Mouse (Mus musculus) kidney, embryonic 16.5 days (tissue): ENCODE data around the gene Rpl38. TPM values are rescaled to one million over a fixed set of nuclear protein-coding genes. Genes with fewer than 3 reads are reported as not detected.

Experiments
- ATAC-seq: fragments of 200-750 bp; cut with Nextera tagmentation; 2 replicates; pipeline ENCODE4 v1.8.0; 2017; ENCODE audit warnings: moderate TSS enrichment; ENCODE audit not compliant: low FRiP score, low TSS enrichment
- H3K27ac ChIP-seq: fragments of 300-500 bp; sonication (generic); 2 replicates; pipeline ENCODE4 v1.5.1; 2014; ENCODE audit warnings: low read length
- H3K27me3 ChIP-seq: fragments of 300-500 bp; sonication (generic); 2 replicates; pipeline ENCODE4 v1.6.1; 2014; ENCODE audit warnings: low read length, control low read depth, mixed read lengths; ENCODE audit not compliant: insufficient read depth
- H3K36me3 ChIP-seq: fragments of 300-500 bp; sonication (generic); 2 replicates; pipeline ENCODE4 v1.6.1; 2014; ENCODE audit warnings: low read length, control low read depth, mixed read lengths; ENCODE audit not compliant: insufficient read depth
- H3K4me1 ChIP-seq: fragments of 300-500 bp; sonication (generic); 2 replicates; pipeline ENCODE4 v1.6.1; 2014; ENCODE audit warnings: low read length, control low read depth, mixed read lengths; ENCODE audit not compliant: insufficient read depth
- H3K4me2 ChIP-seq: fragments of 300-500 bp; sonication (generic); replicated peaks from 2 replicates; pipeline ENCODE4 v1.6.1; 2014; ENCODE audit warnings: low read depth, low read length
- H3K4me3 ChIP-seq: fragments of 300-500 bp; sonication (generic); 2 replicates; pipeline ENCODE4 v1.5.1; 2014; ENCODE audit warnings: mild to moderate bottlenecking, low read length
- H3K9ac ChIP-seq: fragments of 300-500 bp; sonication (generic); replicated peaks from 2 replicates; pipeline ENCODE4 v1.6.1; 2014; ENCODE audit warnings: low read length
- H3K9me3 ChIP-seq: fragments of 300-500 bp; sonication (generic); 2 replicates; pipeline ENCODE4 v1.6.1; 2016; ENCODE audit warnings: low read length, control low read depth
- WGBS: fragments of 180-500 bp; shearing (Covaris S2); extraction: QIAGEN DNeasy Blood & Tissue Kit; methylation state at CpG from one replicate; pipeline ENCODE4 v1.1.7; 2014; 5-methylcytosine and 5-hydroxymethylcytosine counted together
- polyA plus RNA-seq: library from polyadenylated mRNA; unstranded; fragments of >200 nt; fragmentation: Nextera tagmentation; extraction: Ambion mirVana; gene quantifications from 2 replicates; pipeline ENCODE4 v1.2.1, GENCODE M21; 2015

The Rpl38 gene
- polyA plus RNA-seq, 1 experiment from 2014 or later, result 802 TPM

DNA sequence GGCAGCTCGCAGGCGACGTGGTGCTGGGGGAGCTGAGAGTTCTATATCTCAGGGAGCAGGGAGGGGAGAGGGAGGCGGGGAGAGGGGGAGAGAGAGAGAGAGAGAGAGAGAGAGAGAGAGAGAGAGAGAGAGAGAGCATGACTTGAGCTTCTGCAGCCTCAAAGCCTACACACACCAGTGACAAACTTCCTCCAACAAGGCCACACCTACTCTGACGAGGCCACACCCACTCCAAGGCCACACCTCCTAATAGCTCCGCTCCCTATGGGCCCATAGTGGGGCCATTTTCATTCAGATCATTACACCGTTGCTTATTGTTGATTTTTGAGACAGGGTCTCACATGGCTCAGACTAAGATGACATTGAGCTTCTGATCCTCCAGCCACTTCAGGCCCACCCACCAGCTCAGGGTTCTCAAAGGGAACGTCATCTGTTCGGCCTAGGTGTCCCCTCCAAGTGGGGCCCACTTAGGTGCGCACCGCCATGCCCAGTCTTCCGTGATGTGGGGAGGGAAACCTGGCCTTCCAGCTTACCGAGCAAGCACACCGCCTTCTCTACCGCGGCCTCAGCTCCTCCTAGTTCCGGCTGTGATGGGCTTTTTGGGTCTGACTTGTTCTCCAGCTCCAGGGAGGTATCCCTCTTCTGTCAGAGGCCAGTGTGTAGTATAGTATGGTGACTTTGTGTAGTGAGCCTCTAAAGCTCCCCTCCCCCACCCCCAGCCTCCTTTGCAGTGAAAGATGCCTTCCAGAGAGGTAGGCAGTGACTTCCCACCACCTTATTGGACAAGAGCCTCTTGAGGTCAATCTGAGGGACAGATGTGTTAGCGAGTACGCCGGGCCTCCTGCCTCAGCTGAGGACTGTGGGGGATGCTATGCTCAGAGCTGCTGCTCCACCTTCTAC is 15.6 kb downstream of the Rpl38 start:
- Histone ChIP-seq H3K4me3 (no peak overlapping the region), H3K4me1 (peaks cover 40% of the 10 kb centered on the region), H3K4me2 (no peak overlapping the region), H3K36me3 (no peaks in the 10 kb centered on the region), H3K27ac (no peak overlapping the region), H3K27me3 (no peaks in the 10 kb centered on the region), H3K9ac (no peak overlapping the region), H3K9me3 (no peaks in the 10 kb centered on the region)
- ATAC-seq, result peak; percentile 14; the same call in 1 of the 2 replicates
- WGBS, result 64% methylated on average over 20 of the region's 20 CpGs

- peak; percentile 36 for ATAC-seq
These were observed 16.5 kb downstream of the Rpl38 start for GRCm38 (mm10) chr11:114684627-114685373.

DNA sequence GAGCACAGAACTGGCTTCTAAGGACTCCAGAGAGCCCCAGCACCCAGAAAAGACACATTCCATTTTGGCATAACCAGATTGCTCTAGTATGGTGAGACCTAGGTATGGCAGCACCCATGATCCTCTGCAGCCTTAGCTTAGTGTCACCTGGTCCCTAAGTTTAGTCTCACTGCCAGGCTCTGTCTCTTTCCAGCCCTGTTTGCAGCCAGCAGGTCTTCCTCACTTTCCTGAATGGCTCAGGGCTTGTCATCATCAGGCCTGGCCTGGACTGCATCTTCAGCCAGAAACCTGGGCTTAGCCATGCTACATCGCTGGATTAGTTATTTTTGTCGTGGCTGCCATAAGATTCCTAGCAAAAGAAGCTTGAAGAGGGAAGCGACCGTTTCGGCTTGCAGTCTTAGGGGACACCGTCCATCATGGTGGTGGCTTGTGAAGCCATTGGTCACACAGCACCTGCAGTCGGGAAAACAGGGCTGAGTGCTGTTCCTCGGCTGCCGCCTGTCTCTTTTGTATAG is 17.3 kb downstream of the Rpl38 start:
- no peak overlapping the region for H3K9ac ChIP-seq
- WGBS, result 82% methylated on average over 9 of the region's 9 CpGs
- no peak overlapping the region for H3K27ac ChIP-seq
- H3K9me3 ChIP-seq, result no peaks in the 10 kb centered on the region
- H3K4me1 ChIP-seq, result peaks cover 24% of the 10 kb centered on the region
- no peaks in the 10 kb centered on the region for H3K27me3 ChIP-seq
- ATAC-seq, result no peak
- H3K4me3 ChIP-seq, result no peak overlapping the region
- peaks cover 9% of the 10 kb centered on the region; the same call in 1 of the 2 replicates for H3K36me3 ChIP-seq
- no peak overlapping the region for H3K4me2 ChIP-seq

More at GRCm38 (mm10) chr11:114684627-114685373, 16.5 kb downstream of the Rpl38 start:
- Histone ChIP-seq H3K4me1 (peaks cover 32% of the 10 kb centered on the region), H3K27ac (no peak overlapping the region), H3K4me2 (no peak overlapping the region), H3K9me3 (no peaks in the 10 kb centered on the region), H3K4me3 (no peak overlapping the region), H3K36me3 (0 out of 2 replicates have a peak, but pooled peaks cover 2% of the 10 kb centered on the region), H3K9ac (no peak overlapping the region), H3K27me3 (no peaks in the 10 kb centered on the region)
- WGBS, result 67% methylated on average over 14 of the region's 14 CpGs

DNA sequence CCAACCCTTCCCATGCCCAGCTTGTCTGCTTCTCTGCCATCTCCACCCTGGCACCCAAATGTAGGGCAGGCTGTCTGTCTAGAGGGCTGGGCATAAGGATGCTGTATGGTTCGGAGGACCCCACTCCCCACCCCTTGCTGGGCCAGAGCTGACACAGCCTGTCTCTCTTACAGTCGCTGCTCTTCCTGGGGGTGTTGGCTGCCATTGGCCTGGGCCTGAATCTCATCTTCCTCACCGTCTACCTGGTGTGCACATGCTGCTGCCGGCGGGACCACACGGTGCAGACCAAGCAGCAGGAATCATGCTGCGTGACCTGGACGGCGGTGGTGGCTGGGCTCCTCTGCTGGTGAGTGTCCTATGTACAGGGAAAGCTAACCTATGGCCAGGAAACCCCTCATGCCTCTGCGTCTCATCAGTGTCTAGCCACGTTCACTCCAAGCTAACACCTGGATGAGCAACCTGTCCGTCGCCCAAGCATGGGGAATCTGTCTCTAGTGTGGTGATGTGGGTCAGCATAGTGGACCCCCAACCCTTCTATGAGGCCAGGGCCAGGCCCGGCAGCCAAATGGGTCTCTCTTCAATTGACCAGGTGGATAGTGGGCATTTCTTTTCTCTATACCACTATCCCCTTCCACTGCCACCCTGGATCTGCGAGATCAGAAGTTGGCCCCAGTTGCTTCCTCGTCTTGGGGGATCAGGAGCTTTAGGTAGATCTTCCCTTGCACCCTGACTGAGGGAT is 18.1 kb downstream of the Rpl38 start:
- Histone ChIP-seq H3K27ac (no peak overlapping the region), H3K4me3 (no peak overlapping the region), H3K36me3 (peaks cover 9% of the 10 kb centered on the region; the same call in 1 of the 2 replicates), H3K9me3 (no peaks in the 10 kb centered on the region), H3K27me3 (no peaks in the 10 kb centered on the region), H3K4me1 (peaks cover 17% of the 10 kb centered on the region), H3K9ac (no peak overlapping the region), H3K4me2 (no peak overlapping the region)
- 89% methylated on average over 16 of the region's 16 CpGs for WGBS
- ATAC-seq, result no peak

DNA sequence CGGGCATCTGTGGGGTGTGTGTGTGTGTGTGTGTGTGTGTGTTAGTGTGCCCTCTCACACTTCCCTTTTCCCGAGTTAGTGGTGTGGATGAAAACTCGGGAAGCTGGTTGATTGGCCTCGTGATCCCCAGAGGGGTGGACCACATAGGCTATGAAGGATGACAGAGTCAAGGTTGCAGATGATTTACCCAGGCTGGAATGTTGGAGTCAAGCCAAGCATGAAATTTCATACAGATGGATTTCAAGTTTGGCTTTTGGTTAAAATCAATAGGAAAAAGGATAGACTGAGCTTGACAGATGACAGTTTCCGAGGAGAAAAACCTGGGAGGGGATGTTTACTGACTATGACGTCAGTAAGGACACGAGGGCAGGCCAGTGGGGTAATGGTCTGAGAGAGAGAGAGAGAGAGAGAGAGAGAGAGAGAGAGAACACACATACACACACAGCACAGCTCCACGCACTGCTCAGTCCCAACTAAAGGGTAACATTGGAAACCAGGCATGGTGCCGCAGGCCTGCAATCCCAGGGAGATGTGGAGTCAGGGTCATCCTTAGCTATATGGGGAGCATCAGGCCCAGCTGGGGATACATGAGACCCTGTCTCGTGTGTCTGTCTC is 19.4 kb downstream of the Rpl38 start:
- peak overlapping the region; percentile 58; the same call in 1 of the 2 replicates for H3K27ac ChIP-seq

GRCm38 (mm10) chr11:114688729-114689128 is 20.4 kb downstream of the Rpl38 start:
- no peaks in the 10 kb centered on the region for H3K9me3 ChIP-seq
- no peaks in the 10 kb centered on the region for H3K27me3 ChIP-seq
- H3K4me1 ChIP-seq, result peaks cover 21% of the 10 kb centered on the region
- no peak overlapping the region for H3K4me2 ChIP-seq
- H3K27ac ChIP-seq, result no peak overlapping the region
- WGBS, result 88% methylated on average over 2 of the region's 3 CpGs
- ATAC-seq, result no peak
- H3K36me3 ChIP-seq, result peaks cover 9% of the 10 kb centered on the region; the same call in 1 of the 2 replicates
- H3K9ac ChIP-seq, result no peak overlapping the region
- no peak overlapping the region for H3K4me3 ChIP-seq

More for the DNA sequence above, 19.4 kb downstream of the Rpl38 start:
- Histone ChIP-seq H3K4me1 (peaks cover 20% of the 10 kb centered on the region), H3K36me3 (peaks cover 9% of the 10 kb centered on the region; the same call in 1 of the 2 replicates), H3K4me2 (no peak overlapping the region), H3K4me3 (no peak overlapping the region), H3K9me3 (no peaks in the 10 kb centered on the region), H3K9ac (no peak overlapping the region), H3K27me3 (no peaks in the 10 kb centered on the region)
- no peak; the same call in 1 of the 2 replicates for ATAC-seq
- 20% methylated on average over 9 of the region's 10 CpGs for WGBS

- Histone ChIP-seq H3K4me3 (no peak overlapping the region), H3K9ac (no peak overlapping the region), H3K27me3 (no peaks in the 10 kb centered on the region), H3K4me2 (no peak overlapping the region), H3K9me3 (no peaks in the 10 kb centered on the region), H3K36me3 (peaks cover 9% of the 10 kb centered on the region; the same call in 1 of the 2 replicates), H3K4me1 (peaks cover 10% of the 10 kb centered on the region; the same call in 1 of the 2 replicates), H3K27ac (no peak overlapping the region)
- ATAC-seq, result no peak
- WGBS, result 90% methylated on average over 15 of the region's 15 CpGs
These were observed 21.9 kb downstream of the Rpl38 start for GRCm38 (mm10) chr11:114690192-114690591.

- Histone ChIP-seq H3K27ac (no peak overlapping the region), H3K4me1 (peaks cover 10% of the 10 kb centered on the region; the same call in 1 of the 2 replicates), H3K4me3 (no peak overlapping the region), H3K36me3 (peaks cover 9% of the 10 kb centered on the region; the same call in 1 of the 2 replicates), H3K27me3 (no peaks in the 10 kb centered on the region), H3K9ac (no peak overlapping the region), H3K4me2 (no peak overlapping the region), H3K9me3 (no peaks in the 10 kb centered on the region)
- WGBS, result 55% methylated on average over 6 of the region's 6 CpGs
- no peak for ATAC-seq
These were observed 23.3 kb downstream of the Rpl38 start for GRCm38 (mm10) chr11:114691454-114692182.
